Mouse (Mus musculus): Measurements from ENCODE around the gene Zfyve19.

Zfyve19 gene

DNA sequence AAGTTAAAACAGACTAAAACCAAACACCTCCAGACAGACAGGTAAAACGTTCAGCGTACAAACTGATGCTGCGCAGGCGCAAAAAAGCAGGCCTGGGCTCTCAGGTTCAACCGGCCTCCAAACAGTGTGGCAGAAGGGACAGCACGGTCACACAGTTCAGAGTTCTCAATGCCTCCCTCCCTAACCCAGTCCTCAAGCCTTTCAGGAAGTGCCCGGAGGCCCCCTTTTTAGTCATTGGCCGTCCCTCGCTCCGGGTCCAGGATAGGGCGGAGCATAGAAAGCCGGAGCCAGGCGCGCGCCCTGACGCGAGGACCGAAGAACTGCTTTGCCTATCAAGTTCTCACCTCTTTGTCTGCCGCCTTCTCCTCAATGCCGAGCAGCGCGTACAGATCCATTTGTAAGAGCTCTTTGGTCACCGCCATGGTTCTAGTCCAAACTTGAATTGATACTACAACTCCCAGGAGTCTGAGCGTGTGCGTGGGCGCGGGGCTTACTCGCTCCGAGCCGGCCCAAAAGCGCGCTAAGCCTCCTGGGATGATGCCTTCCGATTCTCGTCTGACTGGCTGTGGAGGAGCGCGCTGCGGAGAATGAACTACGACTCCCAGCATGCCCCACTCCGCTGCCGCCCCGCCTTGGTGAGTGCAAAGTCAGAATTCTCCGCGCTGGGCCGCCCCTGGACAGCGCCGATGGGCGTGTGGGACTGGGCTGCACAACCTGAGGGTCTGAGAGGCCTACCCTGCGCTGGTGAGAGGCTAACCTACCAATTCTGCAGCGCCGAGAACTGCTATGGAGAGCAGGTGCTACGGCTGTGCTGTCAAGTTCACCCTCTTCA is at the start of gene Zfyve19, which contains the start of gene Dnajc17:
Gene Zfyve19 (plus strand): TSS at position 274 of the 832 bp plus-strand sequence.
Gene Dnajc17 (minus strand): TSS at position 452 of the 832 bp plus-strand sequence.
- peak; percentile 97 for DNase-seq

DNA sequence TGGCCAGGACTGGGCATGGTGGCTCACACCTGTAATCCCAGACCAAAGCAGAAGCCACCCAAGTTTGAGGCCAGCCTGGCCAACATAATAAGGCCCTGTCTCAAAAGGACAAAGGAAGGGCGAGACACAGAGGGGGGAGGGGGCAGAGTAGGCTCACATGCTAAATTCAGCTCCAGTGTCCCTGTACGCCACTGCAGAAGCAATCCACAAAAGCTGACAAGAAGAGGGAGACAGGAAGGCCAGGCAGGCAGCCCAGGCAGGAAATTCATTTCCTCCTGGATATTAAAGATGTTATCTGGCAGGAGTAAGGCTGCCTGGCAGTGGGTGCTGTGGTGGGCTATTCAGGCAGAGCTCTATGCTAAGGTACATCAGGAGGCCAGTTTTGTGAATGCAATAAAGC is 47.2 kb upstream of the Zfyve19 start:
- DNase-seq = peak; percentile 31 to 65

DNA sequence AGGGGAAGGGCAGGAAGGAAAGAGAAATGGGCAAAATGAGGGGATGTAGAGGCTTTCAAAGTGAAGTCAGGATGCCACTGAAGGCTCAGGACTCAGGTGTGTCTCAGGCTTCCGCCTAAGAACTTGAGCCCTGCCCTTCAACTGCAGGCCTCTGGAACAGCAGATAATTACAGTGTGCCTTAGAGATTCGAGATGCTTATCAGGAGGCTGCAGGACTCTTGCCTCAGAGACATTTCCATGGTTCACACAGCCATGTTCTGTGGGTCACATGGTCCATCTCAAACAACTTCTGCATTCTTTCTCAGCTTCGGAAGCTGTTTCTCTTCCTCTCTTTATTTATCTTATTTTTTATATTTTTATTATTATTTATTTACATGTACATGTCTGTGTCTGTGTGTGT is 45.3 kb upstream of the Zfyve19 start:
- no peak for DNase-seq

DNA sequence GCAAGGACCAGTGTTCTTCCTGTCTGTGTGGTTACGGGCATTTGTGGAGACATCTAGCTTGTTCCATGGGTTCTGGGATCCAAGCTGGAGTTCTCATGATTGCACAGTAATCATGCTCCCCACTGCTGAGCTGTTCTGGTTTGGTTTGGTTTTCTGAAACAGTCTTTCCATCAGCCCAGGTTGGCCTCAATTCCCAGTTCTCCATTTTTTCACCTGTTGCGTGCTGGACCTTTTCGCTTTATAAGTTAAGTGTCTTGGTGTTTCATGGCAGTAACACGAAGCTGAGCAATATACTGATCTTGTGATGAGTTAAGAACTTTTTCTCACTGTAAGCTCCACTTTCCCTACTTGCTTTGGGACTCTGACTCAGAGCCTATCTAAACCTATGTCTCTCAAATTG is 44.4 kb upstream of the Zfyve19 start:
- DNase-seq = no peak

DNA sequence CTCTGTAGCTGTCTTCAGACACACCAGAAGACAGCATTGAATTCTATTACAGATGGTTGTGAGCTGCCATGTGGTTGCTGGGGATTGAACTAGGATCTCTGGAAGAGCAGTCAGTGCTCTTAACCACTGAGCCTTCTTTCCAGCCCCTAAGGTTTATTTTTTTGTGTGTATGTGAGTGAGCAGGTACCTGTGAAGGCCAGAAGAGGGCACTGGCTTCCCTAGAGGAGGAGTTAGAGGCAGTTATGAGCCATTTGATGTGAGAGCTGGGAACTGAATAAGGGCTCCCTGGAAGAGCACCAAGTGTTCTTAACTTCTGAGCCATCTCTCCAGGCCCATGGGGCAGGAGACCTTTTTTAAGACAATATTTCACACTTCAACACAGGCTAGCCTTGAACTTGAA is 43.0 kb upstream of the Zfyve19 start:
- no peak for DNase-seq

DNA sequence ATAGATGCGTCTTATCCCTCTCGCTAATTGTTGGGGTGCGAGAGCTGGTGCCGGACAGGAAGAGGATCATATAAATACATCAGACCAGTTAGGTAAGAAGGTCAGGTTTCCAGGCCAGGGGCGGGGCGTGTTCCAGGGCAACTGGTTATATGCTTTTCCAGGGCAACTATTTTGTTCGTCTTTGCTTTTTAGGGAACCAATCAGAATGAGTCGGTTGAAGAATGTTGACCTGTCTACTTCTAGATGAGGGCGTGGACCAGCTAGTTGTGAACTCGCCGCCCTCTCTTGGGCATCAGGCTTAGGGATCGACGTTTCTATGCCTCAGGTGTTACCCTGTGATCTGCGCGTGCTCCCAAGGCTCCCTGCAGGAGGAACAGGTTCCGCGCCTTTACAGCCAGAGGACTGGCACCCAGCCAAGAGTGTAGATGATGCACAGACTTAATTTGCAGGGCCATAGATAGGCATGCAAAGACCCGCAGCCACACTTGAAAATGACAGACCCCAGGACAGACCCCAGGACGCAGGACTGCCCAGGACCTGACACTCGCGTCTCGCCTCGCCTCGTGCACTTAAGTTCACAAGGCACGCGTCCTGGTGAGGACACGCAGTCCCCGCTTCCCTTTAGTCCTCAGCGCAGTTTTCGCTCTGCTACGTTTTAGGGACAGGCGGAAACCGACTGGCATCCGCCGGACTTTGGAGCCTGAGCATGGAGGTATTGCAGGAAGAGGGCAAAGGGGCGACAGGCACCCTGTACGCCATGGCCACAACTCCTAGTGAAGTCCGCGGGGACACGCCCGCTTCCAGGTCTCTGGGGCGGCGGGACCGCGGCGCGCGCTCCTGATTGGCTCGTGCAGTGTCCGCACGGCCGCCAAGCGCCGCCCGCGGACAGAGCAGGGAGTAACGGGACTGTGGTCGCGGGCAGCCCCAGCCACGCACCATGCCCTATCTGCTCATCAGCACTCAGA is 41.2 kb upstream of the Zfyve19 start, which contains the start of gene Gchfr:
Gene Gchfr (plus strand): TSS at position 873 of the 965 bp plus-strand sequence.
- peak; percentile 73 to 79 for DNase-seq

DNA sequence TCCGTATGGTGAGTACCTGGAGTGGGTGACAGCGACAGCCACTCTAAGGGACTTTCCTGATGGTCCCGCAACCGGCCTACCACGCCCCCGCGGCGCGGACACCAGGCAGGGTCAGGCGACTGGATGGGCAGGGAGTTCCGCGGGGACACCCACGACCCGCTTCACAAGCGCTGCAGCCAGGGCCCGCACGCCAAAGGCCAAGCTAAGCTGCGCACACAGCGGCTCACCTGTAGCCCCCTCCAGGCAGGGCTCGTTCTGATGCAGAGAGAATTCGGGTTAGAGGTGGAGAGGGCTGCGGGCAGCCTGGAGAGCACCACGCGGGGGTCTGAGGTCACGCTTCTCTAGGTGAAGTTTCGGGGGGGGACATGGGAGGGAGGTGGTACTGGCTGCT is 40.6 kb upstream of the Zfyve19 start:
- no peak for DNase-seq

DNA sequence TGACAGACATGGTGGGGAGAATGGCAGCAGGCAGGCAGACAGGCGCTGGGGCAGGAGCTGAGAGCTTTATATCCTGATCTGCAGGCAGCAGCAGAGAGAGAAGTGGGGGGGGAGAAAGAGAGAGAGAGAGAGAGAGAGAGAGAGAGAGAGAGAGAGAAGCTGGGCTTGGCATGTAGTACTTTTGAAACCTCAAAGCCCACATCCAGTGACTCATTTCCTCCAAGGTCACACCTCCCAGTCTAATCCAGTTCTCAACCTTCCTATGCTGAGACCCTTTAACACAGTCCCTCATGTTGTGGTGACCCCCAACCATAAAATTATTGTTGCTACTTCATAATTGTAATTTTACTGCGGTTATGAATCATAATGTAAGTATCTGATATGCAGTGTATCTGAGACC is 38.1 kb upstream of the Zfyve19 start:
- no peak for DNase-seq

DNA sequence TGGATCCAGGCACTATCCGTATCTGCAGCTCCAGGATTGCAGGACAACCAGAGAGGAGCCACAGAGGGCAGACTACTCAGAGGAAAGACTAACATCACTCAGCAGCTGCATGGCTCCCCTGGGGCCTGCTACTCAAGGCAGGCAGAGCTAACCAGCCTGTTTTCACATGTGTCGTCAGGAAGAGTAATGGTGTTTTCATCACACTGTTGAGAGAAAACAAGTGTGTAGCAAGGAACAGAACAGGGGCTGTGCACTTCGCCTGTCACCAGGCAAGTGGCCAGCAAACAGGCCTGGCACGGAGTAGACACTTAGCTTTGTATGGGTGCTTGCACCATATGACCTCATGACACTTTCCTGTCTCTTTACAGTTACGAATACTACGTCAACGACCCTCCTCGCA is 36.8 kb upstream of the Zfyve19 start:
- no peak for DNase-seq

DNA sequence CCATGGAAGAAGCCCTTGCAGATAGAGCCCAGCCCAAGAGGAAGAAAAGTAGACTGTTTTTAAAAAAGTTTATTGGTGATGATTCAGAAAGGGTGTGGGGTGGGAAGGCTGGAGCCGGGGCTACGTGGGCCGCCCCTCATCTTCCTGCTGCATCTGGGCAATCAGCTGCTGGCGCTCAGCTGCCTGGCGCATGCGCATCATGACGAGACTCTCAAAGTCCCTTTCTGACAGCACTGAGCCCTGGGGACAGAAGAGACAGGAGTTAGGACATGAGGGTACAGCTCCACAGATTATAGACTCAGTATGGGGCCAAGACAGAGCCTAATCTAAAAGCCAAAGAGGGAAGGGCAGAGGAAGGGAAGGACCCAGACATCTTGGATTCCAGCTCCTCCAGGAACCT is 36.0 kb upstream of the Zfyve19 start:
- DNase-seq = no peak

DNA sequence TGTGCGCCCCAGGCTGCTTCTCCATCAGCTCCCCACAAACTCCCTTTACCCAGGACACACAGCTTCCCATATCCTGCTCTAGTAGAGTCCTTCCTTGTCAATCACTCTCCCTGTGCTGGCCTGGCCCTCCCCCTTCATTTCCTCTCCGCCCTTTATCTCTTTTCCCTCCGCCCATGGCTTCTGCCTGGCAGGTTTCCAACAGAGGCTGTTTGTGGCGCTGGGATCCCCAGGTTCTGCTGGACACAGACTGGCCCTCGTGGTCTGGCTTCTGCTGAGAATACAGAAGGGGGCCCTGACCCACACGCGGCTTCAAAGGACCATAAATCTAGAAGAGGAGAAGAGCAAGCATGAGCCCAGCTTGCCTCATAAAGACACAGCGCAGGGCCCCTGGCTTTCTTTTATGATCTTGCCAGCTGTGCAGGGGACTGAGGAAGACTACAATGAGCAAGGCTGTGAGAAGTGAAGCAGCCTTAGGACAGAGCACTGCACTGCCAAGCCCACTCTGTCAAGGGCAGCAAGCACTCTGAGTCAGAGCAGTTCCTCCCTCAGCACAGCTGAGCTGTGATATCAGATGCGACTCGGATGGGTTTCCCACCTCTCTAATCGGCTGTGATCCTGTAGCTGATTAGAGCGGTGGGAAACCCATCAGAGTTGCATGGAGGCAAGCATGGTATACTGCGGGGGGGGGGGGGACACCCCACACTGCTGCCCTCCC is 35.4 kb upstream of the Zfyve19 start:
- DNase-seq = peak; percentile 59 to 71

DNA sequence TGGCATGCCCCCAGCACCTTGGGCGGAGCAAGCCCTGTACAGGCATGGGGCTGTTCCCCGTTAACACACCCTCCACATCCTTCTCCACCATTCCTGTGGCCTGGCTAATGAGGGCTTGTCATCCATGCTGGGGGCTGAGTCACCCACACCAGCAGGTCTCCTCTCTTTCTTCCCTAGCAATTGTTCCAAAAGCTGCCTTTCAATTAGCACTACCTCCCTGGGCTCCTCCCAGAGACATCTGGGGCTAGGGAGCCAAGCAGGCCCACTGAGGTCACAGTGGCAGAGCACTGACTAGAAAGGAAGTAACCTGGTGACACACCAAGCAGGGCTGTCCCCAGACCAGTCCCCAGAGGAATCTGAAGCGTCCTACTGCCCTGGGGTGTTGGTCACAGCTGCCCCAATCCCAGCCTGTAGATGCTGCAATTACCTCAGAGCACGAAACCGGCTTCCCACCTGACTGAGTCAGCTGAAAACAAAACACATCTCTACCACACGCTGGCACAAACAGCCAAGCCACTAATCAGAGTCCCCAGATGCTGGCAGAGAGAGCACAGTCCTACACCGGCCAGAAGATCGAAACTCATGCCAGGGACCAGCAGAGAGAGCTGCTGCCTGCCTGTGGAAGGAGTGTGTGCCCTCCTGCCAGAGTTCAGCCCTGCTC is 34.3 kb upstream of the Zfyve19 start, which contains the start of gene Gm14137:
Gene Gm14137 (plus strand): TSS at position 519 of the 661 bp plus-strand sequence.
- DNase-seq = no peak

DNA sequence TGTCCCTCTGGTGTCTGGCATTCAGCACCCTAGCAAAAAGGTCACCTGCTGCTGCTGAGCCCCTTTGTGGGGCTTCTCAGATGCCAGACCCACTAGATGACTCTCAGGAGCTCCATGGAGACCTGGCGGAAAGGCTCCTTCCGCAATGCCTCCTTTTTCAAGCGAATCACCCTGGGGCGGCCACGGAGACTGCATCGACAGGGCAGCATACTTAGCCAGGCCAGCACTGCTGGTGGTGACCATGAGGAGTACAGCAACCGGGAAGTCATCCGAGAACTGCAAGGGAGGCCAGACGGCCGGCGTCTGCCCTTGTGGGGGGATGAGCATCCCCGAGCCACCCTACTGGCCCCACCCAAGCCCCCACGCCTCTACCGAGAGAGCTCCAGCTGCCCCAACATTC is 33.6 kb upstream of the Zfyve19 start:
- DNase-seq = no peak

DNA sequence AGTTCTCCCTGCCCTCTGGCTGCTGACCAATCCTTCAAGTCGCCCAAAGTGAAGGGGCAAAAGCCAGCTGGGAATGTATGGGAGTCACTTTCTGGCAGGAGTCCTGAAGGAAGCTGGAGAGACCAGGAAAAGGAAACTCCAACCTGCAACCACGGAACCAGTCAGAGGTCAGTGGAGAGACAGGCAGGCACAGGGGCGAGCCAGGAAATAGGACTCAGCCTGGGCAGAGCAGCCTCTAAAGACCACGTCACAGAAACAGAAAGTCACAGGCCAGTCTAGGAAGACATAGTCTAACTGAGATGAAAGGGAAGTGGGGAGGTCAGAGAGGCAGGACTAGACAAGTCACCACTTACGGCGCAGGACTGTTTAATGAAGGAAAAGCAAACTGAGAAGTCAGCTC is 32.8 kb upstream of the Zfyve19 start:
- no peak for DNase-seq

DNA sequence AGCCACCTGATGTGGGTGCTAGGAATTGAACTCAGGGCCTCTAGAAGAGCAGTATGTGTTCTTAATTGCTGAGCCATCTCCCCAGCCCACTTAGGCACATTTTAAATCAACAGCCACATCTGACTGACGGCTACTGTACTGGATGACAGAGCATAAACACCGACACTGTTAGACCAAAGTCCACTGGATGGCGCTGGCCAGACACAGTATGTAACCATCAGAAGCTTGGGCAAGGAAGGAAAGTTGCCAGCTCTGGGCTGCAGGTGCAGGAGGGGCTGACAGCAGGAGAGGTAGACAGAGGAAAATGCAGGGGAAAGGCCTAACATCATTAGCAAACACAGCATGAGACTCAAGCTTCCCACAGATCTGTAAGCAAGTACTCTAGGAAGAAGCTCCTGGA is 31.7 kb upstream of the Zfyve19 start:
- DNase-seq = no peak

DNA sequence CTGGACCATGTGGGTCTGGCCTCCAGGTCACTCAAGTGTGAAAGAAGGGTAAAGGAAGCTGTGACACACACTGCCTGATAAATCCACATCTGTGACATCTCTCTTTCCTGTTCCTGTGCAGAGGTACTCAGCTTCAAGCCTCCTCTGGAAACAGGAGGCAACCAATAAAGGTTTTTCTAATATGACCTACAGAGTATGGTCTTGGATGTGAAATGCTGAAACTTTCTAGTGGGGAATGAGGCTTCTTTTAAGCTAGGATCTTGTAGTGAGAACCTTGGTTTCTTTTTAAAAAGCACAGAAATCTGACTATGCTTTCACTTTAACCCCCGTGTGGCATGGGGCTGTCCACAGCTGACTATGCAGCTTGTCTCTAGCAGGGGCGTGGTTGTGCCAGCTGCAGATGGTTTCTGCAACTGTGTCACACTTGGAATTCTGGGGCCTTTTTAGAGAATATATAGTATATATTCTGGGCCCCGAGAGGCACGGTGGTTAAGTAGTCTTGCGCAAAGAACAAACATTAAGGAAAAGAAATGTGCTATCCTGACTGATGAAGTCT is 31.0 kb upstream of the Zfyve19 start:
- DNase-seq = no peak

DNA sequence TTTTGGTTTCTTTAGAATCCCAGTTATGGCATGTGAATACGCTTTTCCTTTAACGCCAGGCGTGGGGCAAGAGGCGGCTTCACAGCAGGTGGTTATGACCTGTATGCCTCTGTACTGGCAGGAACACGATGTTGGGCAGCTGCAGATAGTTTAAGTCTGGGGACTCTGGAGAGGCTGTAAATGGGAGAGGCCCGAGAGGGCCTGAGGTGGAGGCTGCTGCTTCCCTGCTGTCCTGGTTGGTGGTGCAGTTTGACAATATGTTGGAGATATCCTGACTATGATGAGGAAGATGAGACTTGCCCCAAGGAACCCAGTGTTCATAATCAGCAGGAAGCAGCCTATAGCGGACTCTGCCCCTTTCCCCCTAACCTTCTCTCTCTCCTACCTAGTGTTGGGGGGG is 25.5 kb upstream of the Zfyve19 start:
- DNase-seq = no peak

DNA sequence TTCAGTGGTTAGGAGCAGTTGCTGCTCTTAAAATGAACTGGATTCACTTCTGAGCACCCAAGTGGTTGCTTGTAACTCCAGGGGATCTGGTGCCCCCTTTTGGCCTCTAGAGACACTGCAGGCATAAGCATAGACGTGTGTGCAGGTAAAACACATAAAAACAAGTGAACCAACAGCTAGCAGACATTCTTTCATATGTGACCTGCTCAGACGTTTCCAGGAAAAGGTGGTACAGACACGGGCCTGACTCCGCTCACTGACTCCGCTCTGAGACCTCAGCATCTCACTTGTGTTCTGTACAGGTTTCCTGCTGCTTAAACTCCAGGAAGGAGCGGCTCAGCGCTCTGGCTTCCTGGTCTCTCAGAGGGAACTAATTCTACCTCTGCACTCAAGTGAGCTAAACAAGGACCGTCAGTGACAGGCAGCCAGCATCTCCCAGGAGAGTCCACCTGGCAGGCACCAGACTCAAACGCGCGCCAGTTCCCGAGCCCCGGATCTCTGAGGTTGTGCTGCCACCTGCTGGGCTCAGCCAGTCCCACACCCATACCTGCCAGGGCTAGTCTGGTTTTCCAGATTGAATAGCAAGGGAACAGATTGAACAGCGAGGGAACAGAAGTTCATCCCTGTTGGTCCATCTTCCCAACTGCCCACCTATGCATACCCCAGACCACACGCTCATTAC is 19.2 kb upstream of the Zfyve19 start:
- peak; percentile 79 to 84 for DNase-seq

DNA sequence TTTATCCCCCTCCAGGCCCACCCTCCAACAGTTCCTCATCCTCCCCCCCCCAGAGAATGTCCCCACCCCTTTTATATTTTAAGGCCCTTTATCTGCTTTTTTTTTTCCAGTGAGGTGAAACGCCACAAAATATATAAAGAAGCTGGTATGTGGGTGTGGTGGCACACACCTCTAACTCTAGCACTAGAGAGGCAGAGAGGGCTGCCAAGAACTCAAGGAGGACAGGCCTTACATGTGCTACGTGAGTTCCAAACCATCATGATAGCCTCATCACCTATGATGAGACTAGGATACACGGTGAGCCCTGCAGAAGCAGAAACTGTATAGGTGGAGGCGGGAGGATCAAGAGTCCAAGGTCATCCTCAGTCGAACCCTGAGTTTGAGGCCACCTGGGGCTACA is 17.4 kb upstream of the Zfyve19 start:
- no peak for DNase-seq

DNA sequence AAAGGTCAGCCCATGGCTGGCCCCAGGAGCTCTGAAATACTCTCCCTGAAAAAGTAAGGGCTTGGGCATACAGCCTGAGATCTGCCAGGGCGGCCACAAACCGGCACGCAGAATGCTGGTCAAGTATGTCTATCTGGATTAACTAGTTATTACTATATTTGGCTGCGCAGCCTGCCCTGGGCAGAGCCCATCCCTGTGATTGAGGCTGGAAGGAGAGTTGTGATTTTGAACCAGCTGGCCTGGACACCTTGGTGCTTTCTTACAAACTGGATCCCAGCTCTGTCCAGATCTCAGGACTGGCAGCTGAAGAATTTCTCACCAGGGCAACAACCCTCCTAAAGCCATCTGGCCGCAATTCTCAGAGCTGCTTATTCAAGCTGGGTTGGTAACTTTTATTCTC is 14.3 kb upstream of the Zfyve19 start:
- DNase-seq = no peak
